Mouse (Mus musculus) adrenal gland, adult 2 months (tissue): ENCODE measurements around the gene Lrrtm1. TPM values are rescaled to one million over a fixed set of nuclear protein-coding genes. Genes with fewer than 3 reads are reported as not detected.

Experiments used
- DNase-seq: peaks from one replicate; pipeline ENCODE4 v3.0.0; 2021
- polyA plus RNA-seq: library from polyadenylated mRNA; depleted of rRNA; stranded (reverse); fragments of >200 nt; gene quantifications from 2 replicates; pipeline ENCODE4 v1.2.3, GENCODE M21; 2012
- total RNA-seq, 2 experiments: library from RNA; stranded (reverse); gene quantifications; 2 replicates each; pipeline ENCODE4 v1.2.3; 2021

The Lrrtm1 gene
- total and polyA plus RNA-seq, 3 experiments = 0.17 to 0.65 (median 0.59) TPM

GRCm38 (mm10) chr6:77306796-77307195, 64.3 kb downstream of the Lrrtm1 start:
- DNase-seq = no peak
